Comparison of ENCODE assay signal across 8 mouse cellular contexts in the genomic region with DNA sequence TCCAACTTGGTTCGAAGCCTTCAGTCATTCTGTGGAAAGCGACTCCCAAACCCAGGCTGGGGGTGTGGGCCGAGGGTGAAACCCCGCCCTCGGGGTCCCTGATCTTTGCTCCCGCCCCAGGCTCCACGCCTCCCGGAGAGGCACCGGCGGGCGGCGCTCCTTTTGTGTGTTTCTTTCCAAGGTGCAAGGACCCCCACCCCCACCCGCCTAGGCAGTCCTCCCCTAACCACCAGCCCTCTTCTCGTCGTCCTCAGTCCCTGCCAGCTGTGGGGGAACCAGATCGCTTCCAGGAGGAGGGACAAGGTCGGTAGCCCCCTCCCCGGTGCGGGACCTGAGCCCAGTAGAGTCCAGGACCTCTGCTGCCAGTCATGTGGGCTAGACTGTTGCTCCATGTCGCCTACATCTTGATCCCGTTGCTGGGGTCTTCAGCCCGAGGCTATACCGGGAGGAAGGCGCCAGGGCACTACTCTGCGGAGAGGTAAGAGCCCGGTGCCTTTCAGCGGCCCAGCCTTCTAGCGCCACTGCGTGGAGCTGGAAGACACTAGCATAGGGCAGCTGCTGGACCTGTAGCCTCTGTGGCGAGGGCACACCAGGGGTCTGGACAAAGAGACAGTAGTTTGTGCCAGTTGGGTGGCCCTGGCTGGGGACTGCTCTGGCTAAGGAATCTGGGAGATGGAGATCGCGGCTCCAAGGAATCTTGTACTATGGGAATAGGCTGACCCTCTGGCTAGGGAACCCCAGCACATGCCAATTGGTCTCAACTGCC. TPM values are rescaled to one million over a fixed set of nuclear protein-coding genes. Genes with fewer than 3 reads are reported as not detected.
DNase-seq lines count a peak whose midpoint lies in the region; ATAC-seq lines count a peak whose summit lies in the region.

A gene (plus strand): TSS at position 108 of the 766 bp plus-strand sequence.

- peaks cover 16% of the 10 kb centered on the region for H3K4me1 ChIP-seq in forebrain, embryonic 13.5 days
- peaks cover 5% of the 10 kb centered on the region; the same call in 1 of the 2 replicates for H3K4me1 ChIP-seq in hindbrain, embryonic 11.5 days (replicated peaks; ENCODE audit: control insufficient read depth, insufficient read depth, low read length)
- H3K4me1 ChIP-seq in lung, embryonic 15.5 days, result peaks cover 18% of the 10 kb centered on the region

- H3K9ac ChIP-seq in forebrain, embryonic 13.5 days, result peak within 1 kb of the TSS; percentile 62
- peak within 1 kb of the TSS; percentile 48 for H3K9ac ChIP-seq in hindbrain, embryonic 11.5 days (ENCODE audit: low read depth, low read length)
- H3K9ac ChIP-seq in lung, embryonic 15.5 days, result peak within 1 kb of the TSS; percentile 44

- H3K4me2 ChIP-seq in forebrain, embryonic 13.5 days, result peak within 1 kb of the TSS; percentile 91
- peak within 1 kb of the TSS; percentile 85 for H3K4me2 ChIP-seq in hindbrain, embryonic 11.5 days (replicated peaks; ENCODE audit: low read depth, low read length)
- peak within 1 kb of the TSS; percentile 85 for H3K4me2 ChIP-seq in lung, embryonic 15.5 days

- no peaks in the 10 kb centered on the region for H3K9me3 ChIP-seq in forebrain, embryonic 13.5 days (replicated peaks)
- H3K9me3 ChIP-seq in hindbrain, embryonic 11.5 days (ENCODE audit: control insufficient read depth, low read length), result no peaks in the 10 kb centered on the region
- H3K9me3 ChIP-seq in lung, embryonic 15.5 days, result no peaks in the 10 kb centered on the region

- 2% methylated on average over 30 of the region's 32 CpGs for WGBS in forebrain, embryonic 13.5 days
- WGBS in hindbrain, embryonic 11.5 days, result 2% methylated on average over 32 of the region's 32 CpGs
- 2% methylated on average over 32 of the region's 32 CpGs for WGBS in lung, embryonic 15.5 days

- peak; percentile 67 for ATAC-seq in forebrain, embryonic 13.5 days
- ATAC-seq in hindbrain, embryonic 11.5 days (ENCODE audit: low FRiP score), result peak; percentile 82
- peak; percentile 72 for ATAC-seq in lung, embryonic 15.5 days (ENCODE audit: borderline replicate concordance, extremely low read depth, low FRiP score, low TSS enrichment)
- no peak for ATAC-seq in activated CD4-positive, CD25-positive, alpha-beta regulatory T cell, adult 4 months

- peak within 1 kb of the TSS; percentile 42 for H3K4me3 ChIP-seq in forebrain, embryonic 13.5 days
- H3K4me3 ChIP-seq in hindbrain, embryonic 11.5 days (ENCODE audit: low read depth, low read length), result peak within 1 kb of the TSS; percentile 32
- peak within 1 kb of the TSS; percentile 38 for H3K4me3 ChIP-seq in lung, embryonic 15.5 days

- peaks cover 12% of the 10 kb centered on the region for H3K27me3 ChIP-seq in forebrain, embryonic 13.5 days
- no peaks in the 10 kb centered on the region for H3K27me3 ChIP-seq in hindbrain, embryonic 11.5 days (ENCODE audit: control insufficient read depth, insufficient read depth, low read length)
- no peaks in the 10 kb centered on the region; the same call in 1 of the 2 replicates for H3K27me3 ChIP-seq in lung, embryonic 15.5 days

- peak; percentile 48 for DNase-seq in ZHBTc4 (ENCODE audit: low read depth, low spot score)
- DNase-seq in cerebellum, adult 11 months, result peak; percentile 42
- DNase-seq in hindbrain, embryonic 11.5 days (ENCODE audit: low spot score), result peak; percentile 66
- peak; percentile 17 for DNase-seq in layer of hippocampus, adult 9-11 months
- peak; percentile 74 for DNase-seq in retina, embryonic 14.5 days (ENCODE audit: low spot score)

- no peak within 1 kb of the TSS for H3K27ac ChIP-seq in forebrain, embryonic 13.5 days
- H3K27ac ChIP-seq in hindbrain, embryonic 11.5 days (ENCODE audit: low read depth, low read length), result no peak within 1 kb of the TSS
- H3K27ac ChIP-seq in lung, embryonic 15.5 days, result no peak within 1 kb of the TSS

- H3K36me3 ChIP-seq in forebrain, embryonic 13.5 days (ENCODE audit: poor library complexity, severe bottlenecking), result peaks cover 20% of the 10 kb centered on the region
- no peaks in the 10 kb centered on the region for H3K36me3 ChIP-seq in hindbrain, embryonic 11.5 days (ENCODE audit: control insufficient read depth, insufficient read depth, low read length)
- peaks cover 16% of the 10 kb centered on the region for H3K36me3 ChIP-seq in lung, embryonic 15.5 days

RNA-seq across cellular contexts. Expression of the gene that starts here (rescaled TPM):
- 0.27 and 0.91 TPM in 2 replicates for polyA plus RNA-seq in forebrain, embryonic 13.5 days (2015; fragmentation: Nextera tagmentation; extraction: Ambion mirVana)
- 0.25 and 0.86 TPM in 2 replicates for polyA plus RNA-seq in hindbrain, embryonic 11.5 days (2014; fragmentation: Nextera tagmentation; extraction: Ambion mirVana)
- polyA plus RNA-seq in lung, embryonic 15.5 days (2015; fragmentation: Nextera tagmentation; extraction: Ambion mirVana), result 0.52 and 1.3 TPM in 2 replicates
- 1 to 10 TPM in 1 of 2 experiments, not detected in 1; 1.1 TPM for polyA plus RNA-seq in activated CD4-positive, CD25-positive, alpha-beta regulatory T cell, adult 4 months (2017; shearing (Covaris generic))

Comparison
In these comparisons a context has a peak if more than half of its experiments do, and no peak if none do; other contexts are left out.
1. Peak in ATAC-seq, H3K4me3 ChIP-seq, H3K9ac ChIP-seq and H3K4me2 ChIP-seq in forebrain, embryonic 13.5 days; RNA of the gene not detected or under 1 TPM.
2. Peak in DNase-seq, ATAC-seq, H3K4me3 ChIP-seq, H3K9ac ChIP-seq and H3K4me2 ChIP-seq in hindbrain, embryonic 11.5 days; RNA of the gene not detected or under 1 TPM.
3. DNase-seq: peak in every context shown above with its lines; median percentile 74 in retina, embryonic 14.5 days; 66 in hindbrain, embryonic 11.5 days; 48 in ZHBTc4; 42 in cerebellum, adult 11 months; 17 in layer of hippocampus, adult 9-11 months.